Comparison of ENCODE assay signal across 8 mouse cellular contexts in genomic region chr13:20090711-20091603, GRCm38 (mm10). TPM values are rescaled to one million over a fixed set of nuclear protein-coding genes. Genes with fewer than 3 reads are reported as not detected.
DNase-seq lines count a peak whose midpoint lies in the region; ATAC-seq and TF ChIP-seq lines count a peak whose summit lies in the region.

No protein-coding gene starts in this region.

- 1% methylated on average over 87 of the region's 93 CpGs for WGBS in forebrain, embryonic 12.5 days
- under 1% methylated on average over 83 of the region's 93 CpGs for WGBS in macrophage (ENCODE audit: missing documents)

- no peaks in the 10 kb centered on the region for H3K9me3 ChIP-seq in forebrain, embryonic 12.5 days

- TF ChIP-seq CTCF in bone marrow macrophage, adult 2 months (IDR thresholded peaks at IDR 0.05; ENCODE audit: low read depth, low read length), result no peak
- no peak for TF ChIP-seq CTCF in left cerebral cortex, adult 2 months (IDR thresholded peaks at IDR 0.05)

- DNase-seq in heart, postnatal 4 days, result peak; percentile 51
- peak; percentile 44 to 48 for DNase-seq in left cerebral cortex, adult 2 months (ENCODE audit: extremely low spot score in 1 of 2, low spot score in 2 of 2)
- DNase-seq in right cerebral cortex, adult 18-20 months, result peak; percentile 41
- peak; percentile 46 for DNase-seq in urinary bladder, postnatal 14 days (ENCODE audit: low spot score)

- no peaks in the 10 kb centered on the region for H3K36me3 ChIP-seq in forebrain, embryonic 12.5 days (replicated peaks)
- H3K36me3 ChIP-seq in macrophage (ENCODE audit: inconsistent target), result no peaks in the 10 kb centered on the region

- peak overlapping the region; percentile 94 for H3K27ac ChIP-seq in bone marrow macrophage, adult 2 months (ENCODE audit: insufficient read depth, low read depth, low read length)
- peak overlapping the region; percentile 70; the same call in 1 of the 2 replicates for H3K27ac ChIP-seq in forebrain, embryonic 12.5 days
- H3K27ac ChIP-seq in left cerebral cortex, adult 2 months, result peak overlapping the region; percentile 88
- peak overlapping the region; percentile 79 for H3K27ac ChIP-seq in macrophage

- peaks cover 18% of the 10 kb centered on the region for H3K4me1 ChIP-seq in bone marrow macrophage, adult 2 months (ENCODE audit: control insufficient read depth, insufficient read depth, low read length)
- peaks cover 6% of the 10 kb centered on the region for H3K4me1 ChIP-seq in forebrain, embryonic 12.5 days

- intact Hi-C loops in left cerebral cortex, adult 2 months (cut with DNase I), result loop anchor here (1.0 to 5.0 kb wide), 6 partner anchors 39 to 201 kb away; no protein-coding TSS in a partner anchor

- no peak for TF ChIP-seq POLR2A in bone marrow macrophage, adult 2 months (IDR thresholded peaks at IDR 0.05; ENCODE audit: borderline replicate concordance, low read depth, low read length)

- peak overlapping the region; percentile 75 for H3K9ac ChIP-seq in forebrain, embryonic 12.5 days

- H3K79me2 ChIP-seq in macrophage (ENCODE audit: inconsistent target), result peaks cover 38% of the 10 kb centered on the region

- H3K4me3 ChIP-seq in bone marrow macrophage, adult 2 months (ENCODE audit: insufficient read depth, low read length), result peak overlapping the region; percentile 92
- H3K4me3 ChIP-seq in forebrain, embryonic 12.5 days (replicated peaks), result peak overlapping the region; percentile 79
- peak overlapping the region; percentile 87 for H3K4me3 ChIP-seq in left cerebral cortex, adult 2 months
- peak overlapping the region; percentile 41 for H3K4me3 ChIP-seq in macrophage (ENCODE audit: inconsistent target)

- ATAC-seq in CD4-positive, CD25-positive, alpha-beta regulatory T cell, adult 4 months, result peak; percentile 30
- peak; percentile 83 for ATAC-seq in forebrain, embryonic 12.5 days (ENCODE audit: low FRiP score)

- H3K4me2 ChIP-seq in forebrain, embryonic 12.5 days, result peak overlapping the region; percentile 98

- H3K27me3 ChIP-seq in forebrain, embryonic 12.5 days, result peaks cover 36% of the 10 kb centered on the region

RNA-seq across cellular contexts. Expression of gene Elmo1, which starts 0.6 kb away (rescaled TPM):
- polyA plus RNA-seq in CD4-positive, CD25-positive, alpha-beta regulatory T cell, adult 4 months (2017; shearing (Covaris generic)), result 100 to 1,000 TPM; 100 to 111 TPM
- polyA plus RNA-seq in bone marrow macrophage, adult 2 months (2012; ENCODE audit: insufficient read depth, insufficient read length, missing spikeins), result 57.2 and 60.9 TPM in 2 replicates
- polyA plus RNA-seq in forebrain, embryonic 12.5 days (2016; fragmentation: Nextera tagmentation; extraction: Ambion mirVana), result 17.8 and 22.8 TPM in 2 replicates
- 10 to 100 TPM; 21.1 to 22.4 TPM for total RNA-seq in heart, postnatal 4 days (2021)
- 10 to 100 TPM; 62.8 to 79.1 TPM for total RNA-seq in left cerebral cortex, adult 2 months (2021)
- 100 to 1,000 TPM; 288 to 518 (median 336) TPM for total RNA-seq in macrophage (2018; cell fraction: chromatin; rRNA removed)
- total RNA-seq in macrophage (2018; cell fraction: cytosol; rRNA removed), result 10 to 100 TPM; 26.3 to 39.5 (median 30.3) TPM
- 100 to 1,000 TPM in 22 of 26 experiments, 10 to 100 TPM in 4; 95.7 to 372 (median 152) TPM for total RNA-seq in macrophage (2018; cell fraction: nucleus; rRNA removed)
- 20.9 to 48.4 TPM (median 31.3 TPM) in 3 replicates for polyA plus RNA-seq in macrophage (2018)

Comparison
In these comparisons a context has a peak if more than half of its experiments do, and no peak if none do; other contexts are left out.
1. Peak in every context shown above with its lines: DNase-seq, ATAC-seq, H3K4me3 ChIP-seq and H3K27ac ChIP-seq.
2. H3K4me3 ChIP-seq: peak in every context shown above with its lines; median percentile 92 in bone marrow macrophage, adult 2 months; 87 in left cerebral cortex, adult 2 months; 79 in forebrain, embryonic 12.5 days; 41 in macrophage.